Mouse (Mus musculus) megakaryocyte-erythroid progenitor cell, adult 5-6 weeks (primary cell): ENCODE results near the gene Gm44790. TPM values are rescaled to one million over a fixed set of nuclear protein-coding genes. Genes with fewer than 3 reads are reported as not detected.

Experiments used
- ATAC-seq: replicated peaks from 2 replicates; pipeline ENCODE4 v1.8.0; 2016; ENCODE audit warnings: mild to moderate bottlenecking, inconsistent platforms; ENCODE audit not compliant: severe bottlenecking, poor library complexity, low FRiP score, low TSS enrichment
- total RNA-seq, 2 experiments: library from RNA; stranded (forward) in 1 of 2; stranded (reverse) in 1 of 2; fragments of 200-1000, 215-1000 nt in 1 of 2; fragments of >200 nt in 1 of 2; fragmentation: Nextera tagmentation in 1 of 2; gene quantifications; 2 replicates each; pipeline ENCODE4 v1.2.3; 2014 to 2017

Gm44790 gene
- total RNA-seq, 2 experiments from 2014 or later: not detected

DNA sequence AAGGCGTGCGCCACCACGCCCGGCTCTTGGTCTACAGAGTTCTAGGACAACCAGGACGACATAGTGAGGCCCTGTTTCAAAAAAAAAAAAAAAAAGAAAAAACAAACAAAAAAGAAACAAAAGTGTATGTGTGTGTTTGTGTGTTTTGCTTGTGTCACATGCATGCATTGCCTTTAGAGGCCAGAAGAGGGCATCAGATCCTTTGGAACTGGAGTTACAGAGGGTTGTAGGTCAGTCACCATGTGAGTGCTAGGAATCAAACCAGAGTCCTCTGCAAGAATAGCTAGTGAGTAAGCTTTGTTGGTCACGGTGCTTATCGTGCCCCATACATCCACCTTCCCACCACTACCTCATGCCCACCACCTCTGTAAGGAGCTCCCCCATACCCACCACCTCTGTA is 68.3 kb downstream of the Gm44790 start:
- no peak for ATAC-seq

Other genes with a start within 250 kb of the Gm44790 start
- gene Tgfa, start 231.4 kb upstream of the Gm44790 start, total RNA-seq (2014; fragmentation: Nextera tagmentation): 0.81 and 3.9 TPM in 2 replicates
- gene Tgfa, start 231.4 kb upstream of the Gm44790 start, total RNA-seq (2017): 0.38 and 2.3 TPM in 2 replicates
- 40.6 and 40.9 TPM in 2 replicates for gene Fam136a, start 61.0 kb upstream of the Gm44790 start, total RNA-seq (2014; fragmentation: Nextera tagmentation)
- 74.9 and 88.5 TPM in 2 replicates for gene Fam136a, start 61.0 kb upstream of the Gm44790 start, total RNA-seq (2017)
- gene Snrpg, start 55.4 kb upstream of the Gm44790 start, total RNA-seq (2014; fragmentation: Nextera tagmentation): 665 and 676 TPM in 2 replicates
- 44.6 and 66.9 TPM in 2 replicates for gene Snrpg, start 55.4 kb upstream of the Gm44790 start, total RNA-seq (2017)
- 14.1 and 15.5 TPM in 2 replicates for gene Pcyox1, start 29.5 kb upstream of the Gm44790 start, total RNA-seq (2014; fragmentation: Nextera tagmentation)
- gene Pcyox1, start 29.5 kb upstream of the Gm44790 start, total RNA-seq (2017): 34.3 and 40.4 TPM in 2 replicates
- gene Tia1, start 22.4 kb upstream of the Gm44790 start, total RNA-seq (2014; fragmentation: Nextera tagmentation): 92.4 and 94.8 TPM in 2 replicates
- 42.8 and 85.8 TPM in 2 replicates for gene Tia1, start 22.4 kb upstream of the Gm44790 start, total RNA-seq (2017)
- 29.8 and 33.8 TPM in 2 replicates for gene C87436, start 11.7 kb downstream of the Gm44790 start, total RNA-seq (2014; fragmentation: Nextera tagmentation)
- 12.4 and 21.9 TPM in 2 replicates for gene C87436, start 11.7 kb downstream of the Gm44790 start, total RNA-seq (2017)
- gene Pcbp1, start 99.7 kb downstream of the Gm44790 start, total RNA-seq (2014; fragmentation: Nextera tagmentation): 289 and 315 TPM in 2 replicates
- gene Pcbp1, start 99.7 kb downstream of the Gm44790 start, total RNA-seq (2017): 118 and 123 TPM in 2 replicates
- not detected in 2 replicates for gene Asprv1, start 201.5 kb downstream of the Gm44790 start, total RNA-seq (2014; fragmentation: Nextera tagmentation)
- gene Asprv1, start 201.5 kb downstream of the Gm44790 start, total RNA-seq (2017): not detected in 2 replicates
- 7.6 and 19.5 TPM in 2 replicates for gene Mxd1, start 242.5 kb downstream of the Gm44790 start, total RNA-seq (2014; fragmentation: Nextera tagmentation)
- 14.9 and 16.2 TPM in 2 replicates for gene Mxd1, start 242.5 kb downstream of the Gm44790 start, total RNA-seq (2017)